Mouse (Mus musculus) limb, embryonic 12.5 days (tissue): ENCODE measurements around the gene Nedd9. TPM values are rescaled to one million over a fixed set of nuclear protein-coding genes. Genes with fewer than 3 reads are reported as not detected.
"Not testable (repeated sequence)": the region's sequence is repeated elsewhere in the genome, so short reads cannot be mapped to it uniquely, and the experiment has no call there.

Source experiments
- ATAC-seq: fragments of 200-750 bp; cut with Nextera tagmentation; 2 replicates; pipeline ENCODE4 v1.8.0; 2017; ENCODE audit warnings: low read depth, moderate TSS enrichment; ENCODE audit not compliant: insufficient number of reproducible peaks, insufficient read depth, low FRiP score, low TSS enrichment
- H3K27ac ChIP-seq: fragments of 300-500 bp; sonication (generic); 2 replicates; pipeline ENCODE4 v1.5.1; 2016; ENCODE audit warnings: mild to moderate bottlenecking, moderate library complexity
- H3K27me3 ChIP-seq: fragments of 300-500 bp; sonication (generic); 2 replicates; pipeline ENCODE4 v1.6.1; 2016; ENCODE audit warnings: mild to moderate bottlenecking, moderate library complexity
- H3K36me3 ChIP-seq: fragments of 300-500 bp; sonication (generic); 2 replicates; pipeline ENCODE4 v1.6.1; 2016; ENCODE audit warnings: mild to moderate bottlenecking, moderate library complexity
- H3K4me1 ChIP-seq: fragments of 300-500 bp; sonication (generic); replicated peaks from 2 replicates; pipeline ENCODE4 v1.6.1; 2016
- H3K4me2 ChIP-seq: fragments of 300-500 bp; sonication (generic); 2 replicates; pipeline ENCODE4 v1.6.1; 2016; ENCODE audit warnings: mild to moderate bottlenecking, moderate library complexity
- H3K4me3 ChIP-seq: fragments of 300-500 bp; sonication (generic); replicated peaks from 2 replicates; pipeline ENCODE4 v1.5.1; 2016; ENCODE audit warnings: mild to moderate bottlenecking
- H3K9ac ChIP-seq: fragments of 300-500 bp; sonication (generic); replicated peaks from 2 replicates; pipeline ENCODE4 v1.6.1; 2016; ENCODE audit warnings: mild to moderate bottlenecking, moderate library complexity
- H3K9me3 ChIP-seq: fragments of 300-500 bp; sonication (generic); 2 replicates; pipeline ENCODE4 v1.6.1; 2016; ENCODE audit warnings: mild to moderate bottlenecking, moderate library complexity
- WGBS: fragments of 180-500 bp; shearing (Covaris S2); methylation state at CpG from one replicate; pipeline ENCODE4 v1.1.7; 2016; 5-methylcytosine and 5-hydroxymethylcytosine counted together
- polyA plus RNA-seq: library from polyadenylated mRNA; unstranded; fragments of >200 nt; fragmentation: Nextera tagmentation; extraction: Ambion mirVana; gene quantifications from 2 replicates; pipeline ENCODE4 v1.2.1, GENCODE M21; 2016

Gene Nedd9
- polyA plus RNA-seq, 1 experiment from 2014 or later = 13.8 TPM

DNA sequence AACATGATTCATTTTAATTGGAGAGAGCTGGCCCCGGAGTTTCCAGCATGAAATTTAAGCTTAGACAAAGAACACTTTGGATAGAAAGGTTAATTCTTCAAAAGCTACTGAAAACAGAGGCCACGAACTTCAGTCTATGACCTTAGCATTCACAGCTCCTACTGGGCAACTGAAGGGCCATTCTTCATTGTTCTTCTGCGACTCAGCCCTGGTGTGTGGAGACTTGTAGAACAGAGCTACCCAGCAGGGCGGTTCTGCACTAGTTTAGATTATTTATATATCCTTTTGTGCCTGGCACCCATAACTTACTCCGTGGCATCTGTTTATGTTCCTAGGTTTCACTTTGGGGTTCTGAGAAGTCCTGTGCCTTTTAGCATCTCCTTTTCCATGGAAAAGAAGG lies 193.6 kb downstream of the Nedd9 start:
- Histone ChIP-seq H3K9me3 (no peaks in the 10 kb centered on the region), H3K9ac (no peak overlapping the region), H3K4me1 (no peaks in the 10 kb centered on the region), H3K36me3 (no peaks in the 10 kb centered on the region), H3K27ac (no peak overlapping the region), H3K4me3 (no peak overlapping the region), H3K4me2 (no peak overlapping the region), H3K27me3 (no peaks in the 10 kb centered on the region)
- ATAC-seq = no peak
- 66% methylated on average over 5 of the region's 5 CpGs for WGBS

DNA sequence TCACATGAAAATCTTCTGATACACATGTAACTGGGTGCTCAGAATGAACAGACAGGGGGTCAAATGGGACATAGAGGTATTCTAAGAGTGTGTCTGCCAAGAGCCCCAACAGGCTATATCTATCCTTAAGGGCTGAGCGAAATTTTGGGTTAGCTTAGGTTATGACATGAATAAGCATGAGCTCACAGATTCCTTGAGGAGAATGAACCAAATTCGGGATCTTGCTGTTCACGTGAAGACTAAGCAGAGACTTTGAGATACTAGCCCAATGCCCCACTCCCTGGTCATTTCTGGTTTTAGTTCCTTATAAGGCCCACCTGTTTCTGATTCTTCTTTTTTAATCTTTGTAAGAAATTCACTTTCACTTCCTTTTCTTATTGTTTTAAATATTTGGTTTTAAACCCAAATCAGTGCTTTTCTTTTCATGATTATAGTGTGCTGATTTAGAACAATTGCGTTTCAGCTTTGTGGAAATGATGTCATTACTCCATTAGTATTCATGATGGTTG lies 195.6 kb downstream of the Nedd9 start:
- no peak overlapping the region for H3K4me2 ChIP-seq

DNA sequence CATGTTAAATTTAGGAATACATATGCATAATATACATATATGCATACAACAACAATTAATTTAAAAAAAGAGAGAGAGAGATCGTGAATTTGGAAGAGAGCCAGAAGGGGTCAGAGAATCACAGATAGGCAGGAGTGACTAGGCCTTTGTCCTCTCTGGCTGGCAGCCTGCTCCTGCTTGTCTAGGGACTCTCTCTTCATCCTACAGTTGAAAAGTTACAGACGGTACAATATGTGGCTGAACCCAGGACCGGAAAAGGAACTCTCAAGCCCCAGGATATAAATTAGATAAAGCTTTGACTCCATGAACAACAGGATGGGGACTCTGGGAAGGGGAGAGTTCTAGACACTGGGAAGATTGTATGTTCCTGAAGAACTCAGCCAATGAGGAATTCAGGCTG lies 200.9 kb downstream of the Nedd9 start:
- Histone ChIP-seq H3K27me3 (no peaks in the 10 kb centered on the region), H3K4me2 (no peak overlapping the region), H3K4me1 (no peaks in the 10 kb centered on the region), H3K9ac (no peak overlapping the region), H3K9me3 (no peaks in the 10 kb centered on the region), H3K36me3 (no peaks in the 10 kb centered on the region), H3K27ac (no peak overlapping the region), H3K4me3 (no peak overlapping the region)
- ATAC-seq = no peak
- WGBS = 83% methylated on average over 3 of the region's 3 CpGs

More for the DNA sequence above, 195.6 kb downstream of the Nedd9 start:
- 85% methylated on average over 4 of the region's 4 CpGs for WGBS
- Histone ChIP-seq H3K36me3 (no peaks in the 10 kb centered on the region), H3K9me3 (no peaks in the 10 kb centered on the region), H3K4me1 (no peaks in the 10 kb centered on the region), H3K27me3 (no peaks in the 10 kb centered on the region), H3K4me3 (no peak overlapping the region), H3K27ac (no peak overlapping the region), H3K9ac (no peak overlapping the region)
- no peak for ATAC-seq

DNA sequence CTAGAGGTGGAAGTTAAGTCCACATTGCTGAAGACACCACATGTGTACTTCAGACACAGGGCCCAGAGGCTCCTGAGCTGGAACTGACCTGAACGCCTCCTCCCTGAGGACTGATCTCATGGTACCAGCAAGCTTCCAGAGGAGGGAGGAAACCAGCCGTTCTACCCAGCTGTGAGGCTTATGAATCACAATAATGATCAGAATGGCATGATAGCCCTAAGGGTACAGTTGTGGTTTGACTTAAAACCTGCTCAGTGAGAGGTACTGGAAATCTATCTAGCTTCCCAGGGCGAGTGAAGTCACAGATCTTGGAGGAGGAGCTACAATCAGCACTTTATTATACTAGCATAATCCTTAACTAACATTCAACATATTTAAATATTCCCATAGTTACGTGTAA lies 201.7 kb downstream of the Nedd9 start:
- H3K9me3 ChIP-seq = no peaks in the 10 kb centered on the region
- H3K27me3 ChIP-seq = no peaks in the 10 kb centered on the region
- no peaks in the 10 kb centered on the region for H3K36me3 ChIP-seq
- H3K4me2 ChIP-seq = no peak overlapping the region
- H3K9ac ChIP-seq = no peak overlapping the region
- no peaks in the 10 kb centered on the region for H3K4me1 ChIP-seq
- H3K27ac ChIP-seq = no peak overlapping the region
- WGBS = 68% methylated on average over 4 of the region's 4 CpGs
- ATAC-seq = no peak
- H3K4me3 ChIP-seq = no peak overlapping the region

GRCm38 (mm10) chr13:41283256-41283655 lies 203.9 kb downstream of the Nedd9 start:
- Histone ChIP-seq H3K9me3 (no peaks in the 10 kb centered on the region), H3K9ac (no peak overlapping the region), H3K27ac (no peak overlapping the region), H3K27me3 (no peaks in the 10 kb centered on the region), H3K4me3 (no peak overlapping the region), H3K4me1 (no peaks in the 10 kb centered on the region), H3K36me3 (no peaks in the 10 kb centered on the region), H3K4me2 (no peak overlapping the region)
- ATAC-seq = no peak
- 27% methylated on average over 5 of the region's 5 CpGs for WGBS

- no peak overlapping the region for H3K9ac ChIP-seq
- H3K27ac ChIP-seq = no peak overlapping the region
- no peak for ATAC-seq
- H3K27me3 ChIP-seq = no peaks in the 10 kb centered on the region
- no peak overlapping the region for H3K4me3 ChIP-seq
- WGBS = 68% methylated on average over 5 of the region's 5 CpGs
- no peaks in the 10 kb centered on the region for H3K4me1 ChIP-seq
- no peaks in the 10 kb centered on the region; the same call in 1 of the 2 replicates for H3K9me3 ChIP-seq
- H3K4me2 ChIP-seq = no peak overlapping the region
- no peaks in the 10 kb centered on the region for H3K36me3 ChIP-seq
These were observed 206.5 kb downstream of the Nedd9 start for GRCm38 (mm10) chr13:41280696-41281095.

- no peaks in the 10 kb centered on the region; the same call in 1 of the 2 replicates for H3K4me1 ChIP-seq
- no peak within 1 kb of the TSS for H3K4me3 ChIP-seq
- no peak within 1 kb of the TSS for H3K9ac ChIP-seq
- WGBS = 92% methylated on average over 10 of the region's 10 CpGs
- no peaks in the 10 kb centered on the region for H3K27me3 ChIP-seq
- peaks cover 7% of the 10 kb centered on the region; the same call in 1 of the 2 replicates for H3K36me3 ChIP-seq
- no peak within 1 kb of the TSS for H3K27ac ChIP-seq
- H3K9me3 ChIP-seq = no peaks in the 10 kb centered on the region; the same call in 1 of the 2 replicates
- ATAC-seq = no peak
- H3K4me2 ChIP-seq = no peak within 1 kb of the TSS
These were observed 213.1 kb downstream of the Nedd9 start, which contains the start of gene Gm17364 for GRCm38 (mm10) chr13:41273927-41274650. TSS of gene Gm17364 (minus strand) at chr13:41273977.

DNA sequence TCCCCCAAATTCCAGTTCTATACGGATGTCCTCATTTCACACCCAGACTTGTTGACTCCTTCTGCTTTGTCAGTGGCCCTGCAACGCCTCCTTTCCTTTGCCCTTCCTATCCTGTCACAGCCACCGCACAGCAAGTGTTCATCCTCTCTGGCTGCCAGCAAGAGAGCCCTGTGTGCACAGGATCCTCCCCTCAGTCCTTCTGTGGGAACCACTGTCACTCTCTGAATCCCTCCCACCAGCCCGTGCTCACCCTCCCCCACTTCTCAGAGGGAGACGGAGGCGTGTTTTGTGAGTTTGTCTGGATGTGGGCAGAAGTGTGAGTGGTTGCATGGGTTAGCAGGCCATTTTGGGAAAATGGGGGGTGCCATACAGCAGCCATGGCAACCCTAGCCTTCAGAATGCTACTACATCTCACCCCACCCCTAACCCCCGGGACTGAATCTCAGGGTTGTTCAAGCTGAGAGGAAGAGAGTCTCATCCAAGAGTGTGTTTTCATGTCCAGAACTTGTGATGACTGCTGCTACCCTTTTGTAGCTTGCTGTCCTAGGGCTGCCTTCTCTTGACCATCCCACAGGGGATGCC lies 219.2 kb downstream of the Nedd9 start:
- H3K4me1 ChIP-seq = no peaks in the 10 kb centered on the region
- H3K27ac ChIP-seq = no peak overlapping the region
- no peaks in the 10 kb centered on the region for H3K27me3 ChIP-seq
- no peak overlapping the region for H3K9ac ChIP-seq
- ATAC-seq = no peak
- H3K36me3 ChIP-seq = no peaks in the 10 kb centered on the region
- H3K4me3 ChIP-seq = no peak overlapping the region
- no peak overlapping the region for H3K4me2 ChIP-seq
- 58% methylated on average over 7 of the region's 7 CpGs for WGBS
- 0 out of 2 replicates have a peak, but pooled peaks cover 3% of the 10 kb centered on the region for H3K9me3 ChIP-seq

DNA sequence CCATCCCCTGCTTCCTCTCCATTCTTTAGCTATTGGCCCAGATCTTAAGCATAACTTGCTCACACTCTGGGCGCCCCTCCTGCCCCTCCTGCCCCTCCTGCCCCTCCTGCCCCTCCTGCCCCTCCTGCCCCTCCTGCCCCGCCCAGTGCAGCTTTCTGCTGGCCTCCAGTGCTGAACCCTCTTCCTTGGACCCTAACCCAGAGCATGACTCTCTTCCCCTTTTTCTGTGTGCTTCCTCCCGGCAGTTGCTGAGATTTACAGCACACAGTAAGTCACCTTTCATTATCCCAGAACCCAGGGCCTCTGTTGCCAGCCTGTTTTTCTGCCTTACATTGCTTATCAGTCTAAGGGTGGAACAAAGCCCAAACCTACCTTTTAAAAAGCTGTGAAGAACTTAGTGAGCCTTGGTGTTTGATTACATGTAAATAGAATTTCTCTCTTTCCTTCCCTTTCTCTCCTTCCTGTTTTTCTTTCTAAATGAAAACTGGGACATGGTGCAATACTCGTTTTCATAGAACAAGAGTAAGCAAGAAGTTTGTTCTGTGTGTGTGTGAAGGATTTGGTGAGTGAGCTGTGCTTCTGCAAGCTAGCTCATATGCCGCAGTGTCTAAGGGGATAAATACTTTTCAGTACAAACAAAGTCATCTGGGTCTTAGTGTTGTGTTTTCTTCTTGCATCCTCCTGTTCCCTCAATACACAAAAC lies 223.7 kb downstream of the Nedd9 start:
- no peak overlapping the region for H3K4me2 ChIP-seq
- H3K27ac ChIP-seq = no peak overlapping the region
- no peak overlapping the region for H3K9ac ChIP-seq
- H3K9me3 ChIP-seq = 0 out of 2 replicates have a peak, but pooled peaks cover 3% of the 10 kb centered on the region
- no peaks in the 10 kb centered on the region for H3K36me3 ChIP-seq
- WGBS = 76% methylated on average over 5 of the region's 5 CpGs
- ATAC-seq = no peak
- H3K27me3 ChIP-seq = no peaks in the 10 kb centered on the region
- no peak overlapping the region for H3K4me3 ChIP-seq
- no peaks in the 10 kb centered on the region for H3K4me1 ChIP-seq

DNA sequence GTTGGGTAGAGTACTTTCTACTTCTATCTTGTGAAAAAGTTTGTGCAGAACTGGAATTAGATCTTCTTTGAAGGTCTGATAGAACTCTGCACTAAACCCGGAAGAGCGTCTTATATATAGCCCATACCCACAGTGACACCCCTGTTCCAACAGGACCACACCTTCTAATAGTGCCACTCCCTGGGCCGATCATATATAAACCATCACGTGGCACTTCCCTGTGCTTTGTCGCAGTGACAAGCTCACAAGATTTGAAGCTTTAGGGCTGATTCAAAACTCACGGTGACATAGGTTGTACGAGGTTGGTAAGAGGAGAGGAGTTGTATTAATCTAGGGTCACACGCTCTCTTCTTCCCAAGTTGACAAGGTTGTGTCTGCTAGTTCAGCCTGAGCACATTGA lies 225.5 kb downstream of the Nedd9 start:
- not testable (repeated sequence) for H3K9me3 ChIP-seq, H3K27ac ChIP-seq, H3K9ac ChIP-seq, H3K4me2 ChIP-seq, ATAC-seq, H3K4me3 ChIP-seq, H3K4me1 ChIP-seq, H3K27me3 ChIP-seq, H3K36me3 ChIP-seq
- 93% methylated on average over 8 of the region's 8 CpGs for WGBS
